Mouse (Mus musculus): ENCODE results near the gene Slc46a3. TPM values are rescaled to one million over a fixed set of nuclear protein-coding genes. Genes with fewer than 3 reads are reported as not detected.

Gene Slc46a3
- polyA plus RNA-seq, 1 experiment from 2014 or later = 1.7 TPM

DNA sequence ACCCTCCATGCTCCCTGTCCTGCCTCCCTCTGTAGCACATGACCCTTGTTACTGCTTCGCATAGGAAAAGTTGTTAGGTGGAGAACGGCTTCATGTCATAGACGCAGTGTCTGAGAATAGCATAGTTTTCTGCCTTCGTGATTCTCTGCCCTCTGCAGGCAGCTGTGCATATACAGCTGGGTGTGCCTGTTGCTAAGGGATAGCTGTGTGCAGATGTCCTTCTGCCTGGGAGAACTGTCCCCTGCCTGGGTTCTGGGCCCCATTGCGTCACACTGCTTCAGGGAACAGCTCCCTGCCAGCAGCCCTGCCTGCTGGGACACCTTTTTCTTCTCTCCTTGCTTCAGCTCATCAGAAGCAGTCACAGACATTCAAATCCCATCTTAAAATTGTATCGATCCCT is 25.0 kb downstream of the Slc46a3 start:
- no peaks in the 10 kb centered on the region for H3K9me3 ChIP-seq (ENCODE audit: control insufficient read depth, low read length)
- H3K27me3 ChIP-seq (ENCODE audit: control insufficient read depth, insufficient read depth, low read length) = no peaks in the 10 kb centered on the region
- H3K4me1 ChIP-seq (ENCODE audit: control insufficient read depth, insufficient read depth, low read length) = no peaks in the 10 kb centered on the region
- peaks cover 20% of the 10 kb centered on the region for H3K36me3 ChIP-seq (ENCODE audit: control insufficient read depth, insufficient read depth, low read length)
- no peak for DNase-seq (ENCODE audit: low spot score)
- WGBS = 93% methylated on average over 6 of the region's 6 CpGs
- no peak overlapping the region for H3K27ac ChIP-seq (replicated peaks; ENCODE audit: low read depth, low read length)
- H3K9ac ChIP-seq (ENCODE audit: low read length) = no peak overlapping the region
- ATAC-seq (ENCODE audit: insufficient number of reproducible peaks, low FRiP score, low TSS enrichment, low read depth) = no peak
- H3K4me3 ChIP-seq (ENCODE audit: low read depth, low read length) = no peak overlapping the region
- H3K4me2 ChIP-seq (ENCODE audit: low read depth, severe bottlenecking) = no peak overlapping the region

- WGBS = 94% methylated on average over 4 of the region's 4 CpGs
- H3K36me3 ChIP-seq (ENCODE audit: control insufficient read depth, insufficient read depth, low read length) = peaks cover 23% of the 10 kb centered on the region
- H3K27ac ChIP-seq (replicated peaks; ENCODE audit: low read depth, low read length) = no peak overlapping the region
- ATAC-seq (ENCODE audit: insufficient number of reproducible peaks, low FRiP score, low TSS enrichment, low read depth) = no peak
- DNase-seq (ENCODE audit: low spot score) = no peak
- no peaks in the 10 kb centered on the region for H3K27me3 ChIP-seq (ENCODE audit: control insufficient read depth, insufficient read depth, low read length)
- H3K9ac ChIP-seq (ENCODE audit: low read length) = no peak overlapping the region
- H3K4me2 ChIP-seq (ENCODE audit: low read depth, severe bottlenecking) = no peak overlapping the region
- no peaks in the 10 kb centered on the region for H3K4me1 ChIP-seq (ENCODE audit: control insufficient read depth, insufficient read depth, low read length)
- no peaks in the 10 kb centered on the region for H3K9me3 ChIP-seq (ENCODE audit: control insufficient read depth, low read length)
- no peak overlapping the region for H3K4me3 ChIP-seq (ENCODE audit: low read depth, low read length)
Measured at GRCm38 (mm10) chr5:147868674-147869073, 25.9 kb downstream of the Slc46a3 start.

GRCm38 (mm10) chr5:147860449-147861261 is 34.0 kb downstream of the Slc46a3 start, which contains the start of gene Pomp:
Gene Pomp, plus strand, starts transcription at chr5:147860461.
- DNase-seq (ENCODE audit: low spot score) = peak; percentile 93
- Histone ChIP-seq H3K27me3 (ENCODE audit: control insufficient read depth, insufficient read depth, low read length) (no peaks in the 10 kb centered on the region), H3K9ac (ENCODE audit: low read length) (peak within 1 kb of the TSS; percentile 91), H3K27ac (replicated peaks; ENCODE audit: low read depth, low read length) (peak within 1 kb of the TSS; percentile 54), H3K9me3 (ENCODE audit: control insufficient read depth, low read length) (no peaks in the 10 kb centered on the region), H3K4me1 (ENCODE audit: control insufficient read depth, insufficient read depth, low read length) (peaks cover 4% of the 10 kb centered on the region), H3K36me3 (ENCODE audit: control insufficient read depth, insufficient read depth, low read length) (peaks cover 13% of the 10 kb centered on the region), H3K4me3 (ENCODE audit: low read depth, low read length) (peak within 1 kb of the TSS; percentile 91), H3K4me2 (ENCODE audit: low read depth, severe bottlenecking) (peak within 1 kb of the TSS; percentile 83)
- under 1% methylated on average over 68 of the region's 68 CpGs for WGBS
- ATAC-seq (ENCODE audit: insufficient number of reproducible peaks, low FRiP score, low TSS enrichment, low read depth) = peak; percentile 94

GRCm38 (mm10) chr5:147860076-147860448 is 34.6 kb downstream of the Slc46a3 start:
- ATAC-seq (ENCODE audit: insufficient number of reproducible peaks, low FRiP score, low TSS enrichment, low read depth) = 0 out of 2 replicates have a peak, but pooled peaks have one; percentile 5
- no peaks in the 10 kb centered on the region for H3K27me3 ChIP-seq (ENCODE audit: control insufficient read depth, insufficient read depth, low read length)
- peak overlapping the region; percentile 91 for H3K4me3 ChIP-seq (ENCODE audit: low read depth, low read length)
- DNase-seq (ENCODE audit: low spot score) = no peak
- no peaks in the 10 kb centered on the region for H3K9me3 ChIP-seq (ENCODE audit: control insufficient read depth, low read length)
- 2% methylated on average over 18 of the region's 18 CpGs for WGBS
- H3K4me1 ChIP-seq (ENCODE audit: control insufficient read depth, insufficient read depth, low read length) = peaks cover 4% of the 10 kb centered on the region
- H3K9ac ChIP-seq (ENCODE audit: low read length) = peak overlapping the region; percentile 91
- H3K4me2 ChIP-seq (ENCODE audit: low read depth, severe bottlenecking) = peak overlapping the region; percentile 83
- no peak overlapping the region for H3K27ac ChIP-seq (replicated peaks; ENCODE audit: low read depth, low read length)
- H3K36me3 ChIP-seq (ENCODE audit: control insufficient read depth, insufficient read depth, low read length) = peaks cover 13% of the 10 kb centered on the region

DNA sequence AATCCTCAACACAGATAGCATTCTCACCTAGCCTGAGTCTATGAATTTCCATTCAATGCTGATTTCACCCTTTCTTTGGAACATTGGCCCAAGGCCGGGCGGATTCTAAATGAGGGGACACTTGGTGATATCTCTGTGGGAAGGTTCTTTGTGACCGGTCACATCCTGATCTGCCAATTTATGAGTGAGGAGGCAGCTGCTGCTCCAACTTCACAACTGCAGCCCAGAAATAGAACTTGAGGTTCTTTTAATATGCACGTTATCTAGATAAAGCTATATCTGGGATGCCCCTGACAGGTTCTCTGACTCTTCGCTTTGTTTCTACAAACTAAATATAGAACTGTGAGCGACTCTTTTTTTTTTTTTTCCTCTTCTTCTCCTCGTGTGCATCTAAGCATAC is 44.4 kb downstream of the Slc46a3 start:
- Histone ChIP-seq H3K36me3 (ENCODE audit: control insufficient read depth, insufficient read depth, low read length) (no peaks in the 10 kb centered on the region), H3K4me3 (ENCODE audit: low read depth, low read length) (no peak overlapping the region), H3K27me3 (ENCODE audit: control insufficient read depth, insufficient read depth, low read length) (no peaks in the 10 kb centered on the region), H3K27ac (replicated peaks; ENCODE audit: low read depth, low read length) (no peak overlapping the region), H3K9me3 (ENCODE audit: control insufficient read depth, low read length) (no peaks in the 10 kb centered on the region), H3K9ac (ENCODE audit: low read length) (no peak overlapping the region), H3K4me2 (ENCODE audit: low read depth, severe bottlenecking) (no peak overlapping the region), H3K4me1 (ENCODE audit: control insufficient read depth, insufficient read depth, low read length) (no peaks in the 10 kb centered on the region)
- 83% methylated on average over 7 of the region's 7 CpGs for WGBS
- no peak for ATAC-seq (ENCODE audit: insufficient number of reproducible peaks, low FRiP score, low TSS enrichment, low read depth)
- DNase-seq (ENCODE audit: low spot score) = no peak

- 0 out of 2 replicates have a peak, but pooled peaks have one; percentile 70 for ATAC-seq (ENCODE audit: insufficient number of reproducible peaks, low FRiP score, low TSS enrichment, low read depth)
- Histone ChIP-seq H3K27ac (replicated peaks; ENCODE audit: low read depth, low read length) (no peak overlapping the region), H3K4me2 (ENCODE audit: low read depth, severe bottlenecking) (no peak overlapping the region), H3K9ac (ENCODE audit: low read length) (no peak overlapping the region), H3K36me3 (ENCODE audit: control insufficient read depth, insufficient read depth, low read length) (no peaks in the 10 kb centered on the region), H3K9me3 (ENCODE audit: control insufficient read depth, low read length) (no peaks in the 10 kb centered on the region), H3K27me3 (ENCODE audit: control insufficient read depth, insufficient read depth, low read length) (no peaks in the 10 kb centered on the region), H3K4me3 (ENCODE audit: low read depth, low read length) (no peak overlapping the region), H3K4me1 (ENCODE audit: control insufficient read depth, insufficient read depth, low read length) (no peaks in the 10 kb centered on the region)
- peak; percentile 86 for DNase-seq (ENCODE audit: low spot score)
- 25% methylated on average over 16 of the region's 16 CpGs for WGBS
Measured at GRCm38 (mm10) chr5:147848164-147848863, 46.3 kb downstream of the Slc46a3 start.

GRCm38 (mm10) chr5:147847361-147847760 is 47.3 kb downstream of the Slc46a3 start:
- H3K4me1 ChIP-seq (ENCODE audit: control insufficient read depth, insufficient read depth, low read length) = no peaks in the 10 kb centered on the region
- DNase-seq (ENCODE audit: low spot score) (no peak), ATAC-seq (ENCODE audit: insufficient number of reproducible peaks, low FRiP score, low TSS enrichment, low read depth) (no peak)
- no peaks in the 10 kb centered on the region for H3K9me3 ChIP-seq (ENCODE audit: control insufficient read depth, low read length)
- no peak overlapping the region for H3K9ac ChIP-seq (ENCODE audit: low read length)
- H3K4me3 ChIP-seq (ENCODE audit: low read depth, low read length) = no peak overlapping the region
- no peaks in the 10 kb centered on the region for H3K27me3 ChIP-seq (ENCODE audit: control insufficient read depth, insufficient read depth, low read length)
- 84% methylated on average over 5 of the region's 5 CpGs for WGBS
- H3K4me2 ChIP-seq (ENCODE audit: low read depth, severe bottlenecking) = no peak overlapping the region
- H3K27ac ChIP-seq (replicated peaks; ENCODE audit: low read depth, low read length) = no peak overlapping the region
- H3K36me3 ChIP-seq (ENCODE audit: control insufficient read depth, insufficient read depth, low read length) = no peaks in the 10 kb centered on the region

- H3K4me2 ChIP-seq (ENCODE audit: low read depth, severe bottlenecking) = no peak overlapping the region
- ATAC-seq (ENCODE audit: insufficient number of reproducible peaks, low FRiP score, low TSS enrichment, low read depth) = no peak
- no peak for DNase-seq (ENCODE audit: low spot score)
- H3K4me1 ChIP-seq (ENCODE audit: control insufficient read depth, insufficient read depth, low read length) = no peaks in the 10 kb centered on the region
- H3K9ac ChIP-seq (ENCODE audit: low read length) = no peak overlapping the region
- H3K36me3 ChIP-seq (ENCODE audit: control insufficient read depth, insufficient read depth, low read length) = no peaks in the 10 kb centered on the region
- no peak overlapping the region for H3K27ac ChIP-seq (replicated peaks; ENCODE audit: low read depth, low read length)
- H3K4me3 ChIP-seq (ENCODE audit: low read depth, low read length) = no peak overlapping the region
- WGBS = 73% methylated on average over 3 of the region's 3 CpGs
- H3K9me3 ChIP-seq (ENCODE audit: control insufficient read depth, low read length) = no peaks in the 10 kb centered on the region
- no peaks in the 10 kb centered on the region for H3K27me3 ChIP-seq (ENCODE audit: control insufficient read depth, insufficient read depth, low read length)
Measured at GRCm38 (mm10) chr5:147845319-147845718, 49.3 kb downstream of the Slc46a3 start.

Data from limb, embryonic 11.5 days (tissue).